23 mouse cellular contexts compared by ENCODE assay signal in genomic region chr13:107008174-107008573, GRCm38 (mm10).
"Had no signal": no experiment of that assay in that cellular context is flagged by ENCODE, and none has a peak within 500 bp of the region (broad histone marks: within the 10 kb centered on the region; RNA-seq: fewer than 3 reads in every experiment).

No protein-coding gene starts in this region.

- H3K4me2 ChIP-seq: heart, embryonic 12.5 days; hindbrain, embryonic 12.5 days; hindbrain, embryonic 14.5 days; intestine, embryonic 15.5 days; limb, embryonic 13.5 days; limb, embryonic 15.5 days had no signal

- DNase-seq: gastrocnemius, postnatal 14 days; heart, adult 18-20 months; heart, postnatal 10 days; heart, postnatal 4 days; kidney, adult 18-20 months; kidney, adult 8-10 months; kidney, postnatal 10 days; kidney, postnatal 25 days; kidney, postnatal 4 days; layer of hippocampus, postnatal 36 days; left cerebral cortex, postnatal 4 days had no signal

- H3K9ac ChIP-seq: heart, embryonic 12.5 days; hindbrain, embryonic 12.5 days; hindbrain, embryonic 14.5 days; intestine, embryonic 15.5 days; limb, embryonic 13.5 days; limb, embryonic 15.5 days had no signal

- H3K36me3 ChIP-seq: heart, embryonic 10.5 days; heart, embryonic 12.5 days; hindbrain, embryonic 10.5 days; hindbrain, embryonic 12.5 days; intestine, embryonic 15.5 days; limb, embryonic 13.5 days; limb, embryonic 15.5 days had no signal

- ATAC-seq: hindbrain, embryonic 16.5 days; inflammation-experienced regulatory T-cells, adult 6 months; intestine, embryonic 15.5 days; intestine, postnatal 0 days had no signal

- H3K4me1 ChIP-seq: hindbrain, embryonic 10.5 days; intestine, embryonic 15.5 days had no signal

- H3K4me3 ChIP-seq: heart, embryonic 10.5 days; heart, embryonic 12.5 days; hindbrain, embryonic 10.5 days; hindbrain, embryonic 12.5 days; intestine, embryonic 15.5 days; layer of hippocampus, adult 2 months; limb, embryonic 13.5 days; limb, embryonic 15.5 days had no signal

- H3K27me3 ChIP-seq: heart, embryonic 12.5 days; hindbrain, embryonic 12.5 days; intestine, embryonic 15.5 days; limb, embryonic 13.5 days; limb, embryonic 15.5 days had no signal

- H3K27ac ChIP-seq: heart, embryonic 10.5 days; hindbrain, embryonic 10.5 days; hindbrain, embryonic 12.5 days; hindbrain, embryonic 14.5 days; intestine, embryonic 15.5 days; layer of hippocampus, adult 2 months; limb, embryonic 13.5 days; limb, embryonic 15.5 days had no signal

- H3K9me3 ChIP-seq: heart, embryonic 10.5 days; heart, embryonic 12.5 days; hindbrain, embryonic 10.5 days; hindbrain, embryonic 12.5 days; intestine, embryonic 15.5 days; limb, embryonic 13.5 days; limb, embryonic 15.5 days had no signal
